Mouse (Mus musculus): ENCODE results near the gene Slc5a10. TPM values are rescaled to one million over a fixed set of nuclear protein-coding genes. Genes with fewer than 3 reads are reported as not detected.

Slc5a10 gene
- polyA plus RNA-seq, 1 experiment from 2014 or later = 0.06 TPM

DNA sequence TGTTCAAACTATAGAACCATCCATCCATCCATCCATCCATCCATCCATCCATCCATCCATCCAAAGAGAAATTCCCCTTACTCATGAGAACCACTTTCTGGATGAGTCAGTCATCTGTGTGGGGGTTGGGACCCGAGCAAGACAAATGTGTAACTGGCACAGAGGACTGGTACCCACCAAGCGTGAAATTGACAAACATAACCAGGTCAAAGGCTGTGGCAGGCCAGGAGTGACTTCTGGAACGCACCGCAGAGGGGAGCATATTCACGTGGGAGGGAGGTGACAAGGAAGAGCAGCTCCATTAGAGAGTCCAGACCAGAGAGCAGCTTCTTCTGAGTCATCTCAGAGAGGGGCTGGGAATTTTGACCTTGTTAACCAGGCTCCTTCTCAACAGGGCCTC, 1.5 kb upstream of the Slc5a10 start:
- DNase-seq (ENCODE audit: low spot score) (no peak), ATAC-seq (no peak)
- no peak overlapping the region for H3K4me2 ChIP-seq (replicated peaks; ENCODE audit: low read depth, low read length)
- H3K36me3 ChIP-seq (ENCODE audit: insufficient read depth, low read length) = no peaks in the 10 kb centered on the region
- no peaks in the 10 kb centered on the region for H3K27me3 ChIP-seq (replicated peaks; ENCODE audit: insufficient read depth, low read length)
- no peak overlapping the region for H3K27ac ChIP-seq (ENCODE audit: low read length)
- H3K4me1 ChIP-seq (ENCODE audit: insufficient read depth, low read depth, low read length) = no peaks in the 10 kb centered on the region
- no peak overlapping the region for H3K9ac ChIP-seq (replicated peaks; ENCODE audit: low read depth)
- WGBS = 68% methylated on average over 5 of the region's 5 CpGs
- no peaks in the 10 kb centered on the region for H3K9me3 ChIP-seq (ENCODE audit: low read length)
- TF ChIP-seq CTCF (IDR thresholded peaks at IDR 0.05) = no peak
- no peak for TF ChIP-seq EP300 (IDR thresholded peaks at IDR 0.05)
- no peak overlapping the region for H3K4me3 ChIP-seq (ENCODE audit: low read depth, low read length)

DNA sequence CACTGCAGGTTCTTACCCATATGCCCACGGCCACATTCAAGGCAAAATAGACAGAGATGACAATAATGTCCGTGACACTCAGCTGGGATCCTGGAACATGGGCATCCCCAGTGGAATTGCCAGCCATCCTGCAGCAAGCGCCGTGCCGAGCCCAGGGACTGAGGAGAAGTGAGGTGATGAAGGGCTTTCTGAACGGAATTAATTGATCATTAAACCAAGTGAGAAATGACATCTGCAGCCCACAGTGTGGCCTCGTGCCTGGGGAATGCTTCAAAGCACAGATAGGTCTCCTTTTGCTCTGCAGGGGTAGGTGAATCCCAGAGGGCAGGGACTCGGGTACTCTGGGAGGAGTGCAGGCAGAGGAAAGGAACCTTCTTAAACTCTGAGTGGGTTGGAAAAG, 800 bp downstream of the Slc5a10 start:
- H3K9ac ChIP-seq (replicated peaks; ENCODE audit: low read depth) = no peak overlapping the region
- no peaks in the 10 kb centered on the region for H3K4me1 ChIP-seq (ENCODE audit: insufficient read depth, low read depth, low read length)
- no peak overlapping the region for H3K4me2 ChIP-seq (replicated peaks; ENCODE audit: low read depth, low read length)
- 63% methylated on average over 8 of the region's 8 CpGs for WGBS
- H3K27ac ChIP-seq (ENCODE audit: low read length) = no peak overlapping the region
- no peaks in the 10 kb centered on the region for H3K9me3 ChIP-seq (ENCODE audit: low read length)
- H3K4me3 ChIP-seq (ENCODE audit: low read depth, low read length) = no peak overlapping the region
- ATAC-seq = no peak
- H3K27me3 ChIP-seq (replicated peaks; ENCODE audit: insufficient read depth, low read length) = no peaks in the 10 kb centered on the region
- TF ChIP-seq EP300 (IDR thresholded peaks at IDR 0.05) (no peak), CTCF (IDR thresholded peaks at IDR 0.05) (no peak)
- no peak for DNase-seq (ENCODE audit: low spot score)
- H3K36me3 ChIP-seq (ENCODE audit: insufficient read depth, low read length) = no peaks in the 10 kb centered on the region

DNA sequence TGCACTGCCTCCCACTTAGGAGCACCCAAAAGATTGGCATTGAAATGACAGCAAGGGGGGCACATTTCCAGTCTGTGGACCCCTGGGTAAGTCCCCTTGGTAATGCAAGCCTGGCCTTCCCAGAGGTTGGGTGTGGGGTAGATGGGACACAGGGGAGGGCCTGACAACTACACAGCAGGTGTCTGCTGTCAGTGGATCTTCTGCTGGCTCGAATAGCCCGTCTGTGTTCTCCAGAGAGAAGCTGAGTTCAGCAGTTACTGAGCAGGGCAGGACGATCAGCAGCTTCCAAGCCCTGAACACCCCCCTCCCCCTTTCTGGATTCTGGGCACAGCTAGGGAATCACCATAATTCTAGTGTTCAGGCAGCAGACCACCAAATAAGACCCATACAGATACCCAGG, 1.2 kb downstream of the Slc5a10 start:
- ATAC-seq (no peak), DNase-seq (ENCODE audit: low spot score) (no peak)
- no peaks in the 10 kb centered on the region for H3K9me3 ChIP-seq (ENCODE audit: low read length)
- 56% methylated on average over 3 of the region's 3 CpGs for WGBS
- H3K27ac ChIP-seq (ENCODE audit: low read length) = no peak overlapping the region
- no peaks in the 10 kb centered on the region for H3K4me1 ChIP-seq (ENCODE audit: insufficient read depth, low read depth, low read length)
- H3K9ac ChIP-seq (replicated peaks; ENCODE audit: low read depth) = no peak overlapping the region
- H3K27me3 ChIP-seq (replicated peaks; ENCODE audit: insufficient read depth, low read length) = no peaks in the 10 kb centered on the region
- no peaks in the 10 kb centered on the region for H3K36me3 ChIP-seq (ENCODE audit: insufficient read depth, low read length)
- TF ChIP-seq EP300 (IDR thresholded peaks at IDR 0.05) = no peak
- TF ChIP-seq CTCF (IDR thresholded peaks at IDR 0.05) = no peak
- H3K4me3 ChIP-seq (ENCODE audit: low read depth, low read length) = no peak overlapping the region
- no peak overlapping the region for H3K4me2 ChIP-seq (replicated peaks; ENCODE audit: low read depth, low read length)

DNA sequence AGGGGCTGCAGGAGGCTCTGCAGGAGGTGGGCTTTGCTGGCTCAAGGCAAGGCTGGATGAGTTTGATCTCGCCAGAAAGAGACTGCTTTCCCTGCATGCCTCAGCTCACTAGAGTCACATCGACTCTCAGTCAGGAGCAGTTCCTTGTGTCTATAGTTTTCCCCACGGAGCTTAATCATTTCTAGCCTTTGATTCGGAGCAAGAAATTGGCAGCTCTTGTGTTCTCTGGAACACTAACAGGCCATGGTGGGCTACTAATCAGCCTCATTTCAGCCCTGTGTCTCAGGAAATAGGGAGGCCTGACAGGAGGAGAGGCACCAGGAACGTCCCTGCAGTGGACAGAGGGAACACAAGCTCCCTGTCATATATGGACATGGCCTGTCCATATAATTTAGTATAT, 2.6 kb downstream of the Slc5a10 start:
- no peak overlapping the region for H3K9ac ChIP-seq (replicated peaks; ENCODE audit: low read depth)
- no peaks in the 10 kb centered on the region for H3K9me3 ChIP-seq (ENCODE audit: low read length)
- 74% methylated on average over 5 of the region's 5 CpGs for whole genome bisulfite sequencing
- no peak overlapping the region for H3K27ac ChIP-seq (ENCODE audit: low read length)
- H3K4me2 ChIP-seq (replicated peaks; ENCODE audit: low read depth, low read length) = no peak overlapping the region
- H3K27me3 ChIP-seq (replicated peaks; ENCODE audit: insufficient read depth, low read length) = no peaks in the 10 kb centered on the region
- no peaks in the 10 kb centered on the region for H3K36me3 ChIP-seq (ENCODE audit: insufficient read depth, low read length)
- H3K4me3 ChIP-seq (ENCODE audit: low read depth, low read length) = no peak overlapping the region
- ATAC-seq = no peak
- DNase-seq (ENCODE audit: low spot score) = no peak
- H3K4me1 ChIP-seq (ENCODE audit: insufficient read depth, low read depth, low read length) = no peaks in the 10 kb centered on the region
- TF ChIP-seq EP300 (IDR thresholded peaks at IDR 0.05) (no peak), CTCF (IDR thresholded peaks at IDR 0.05) (no peak)

DNA sequence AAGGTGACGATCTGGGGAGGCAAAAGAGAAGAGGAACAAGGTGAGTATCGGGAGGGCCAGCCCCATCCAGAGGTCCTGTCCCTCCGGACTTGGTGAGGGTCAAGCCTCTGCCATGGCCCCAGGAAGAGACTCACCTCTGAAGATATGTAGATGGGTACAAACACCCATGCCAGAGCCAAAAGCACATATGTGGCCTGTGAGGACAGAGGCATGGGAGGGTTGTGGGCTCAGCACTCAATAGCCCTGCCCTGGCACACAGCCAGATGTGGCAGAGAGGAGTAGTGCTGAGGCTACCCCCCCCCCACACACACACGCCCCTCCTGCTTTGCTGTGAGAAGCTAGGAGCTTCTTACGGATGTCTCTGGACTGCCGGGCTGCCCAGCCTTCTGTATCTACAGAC, 5.5 kb downstream of the Slc5a10 start:
- DNase-seq (ENCODE audit: low spot score) (no peak), ATAC-seq (no peak)
- 58% methylated on average over 6 of the region's 6 CpGs for WGBS
- Histone ChIP-seq H3K27ac (ENCODE audit: low read length) (no peak overlapping the region), H3K9me3 (ENCODE audit: low read length) (no peaks in the 10 kb centered on the region), H3K27me3 (replicated peaks; ENCODE audit: insufficient read depth, low read length) (no peaks in the 10 kb centered on the region), H3K4me3 (ENCODE audit: low read depth, low read length) (no peak overlapping the region), H3K4me2 (replicated peaks; ENCODE audit: low read depth, low read length) (no peak overlapping the region), H3K9ac (replicated peaks; ENCODE audit: low read depth) (no peak overlapping the region), H3K36me3 (ENCODE audit: insufficient read depth, low read length) (no peaks in the 10 kb centered on the region), H3K4me1 (ENCODE audit: insufficient read depth, low read depth, low read length) (no peaks in the 10 kb centered on the region)
- TF ChIP-seq CTCF (IDR thresholded peaks at IDR 0.05) (no peak), EP300 (IDR thresholded peaks at IDR 0.05) (no peak)

DNA sequence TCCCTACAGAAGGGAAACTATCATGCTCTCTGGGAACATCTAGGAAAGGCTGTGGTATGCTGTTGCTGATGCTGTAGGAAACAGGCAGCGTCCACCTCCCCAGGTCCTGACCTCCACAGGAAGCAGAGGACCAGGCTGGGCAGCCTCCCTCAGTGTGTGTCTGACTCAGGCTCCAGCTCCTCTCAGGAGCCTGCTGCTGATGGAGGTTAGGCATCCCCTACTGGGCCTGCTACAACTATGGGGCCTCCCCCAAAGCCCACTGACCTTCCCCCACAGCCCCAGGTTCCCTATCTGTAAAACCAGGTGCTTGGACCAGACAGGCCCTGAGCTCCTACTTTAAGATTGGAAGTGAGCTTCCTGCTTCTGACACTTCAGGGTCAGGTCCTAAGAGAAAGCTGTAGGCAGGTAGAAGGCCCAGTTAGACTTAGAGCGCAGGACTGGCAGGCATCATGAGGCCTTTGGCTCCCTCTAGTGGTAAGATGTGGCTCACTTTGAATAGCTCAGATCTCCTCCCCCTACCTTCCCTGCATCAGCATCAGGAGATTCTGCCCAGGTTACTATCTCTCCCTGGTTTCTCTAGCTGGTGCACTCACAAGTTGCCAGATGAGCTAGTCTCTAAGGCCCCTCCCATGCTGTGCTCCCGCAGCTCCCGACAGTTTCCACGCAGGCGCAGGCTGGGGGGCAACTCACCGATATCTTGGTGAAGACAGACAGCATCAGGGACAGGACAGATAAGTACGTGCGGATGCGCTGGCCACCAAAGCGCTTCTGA, 6.1 kb downstream of the Slc5a10 start:
- Histone ChIP-seq H3K4me2 (replicated peaks; ENCODE audit: low read depth, low read length) (no peak overlapping the region), H3K27ac (ENCODE audit: low read length) (no peak overlapping the region), H3K27me3 (replicated peaks; ENCODE audit: insufficient read depth, low read length) (no peaks in the 10 kb centered on the region), H3K9ac (replicated peaks; ENCODE audit: low read depth) (no peak overlapping the region), H3K4me3 (ENCODE audit: low read depth, low read length) (no peak overlapping the region), H3K4me1 (ENCODE audit: insufficient read depth, low read depth, low read length) (no peaks in the 10 kb centered on the region), H3K36me3 (ENCODE audit: insufficient read depth, low read length) (no peaks in the 10 kb centered on the region), H3K9me3 (ENCODE audit: low read length) (no peaks in the 10 kb centered on the region)
- 44% methylated on average over 11 of the region's 11 CpGs for whole genome bisulfite sequencing
- DNase-seq (ENCODE audit: low spot score) = peak; percentile 86
- TF ChIP-seq EP300 (IDR thresholded peaks at IDR 0.05) (no peak), CTCF (IDR thresholded peaks at IDR 0.05) (peak; percentile 98)
- ATAC-seq = peak; percentile 83

Data from lung, postnatal 0 days (tissue).